Mouse (Mus musculus) liver, embryonic 14.5 days (tissue): ENCODE measurements around the gene Snrk.

Experiments
- CTCF ChIP-seq: IDR thresholded peaks from 2 replicates; pipeline ENCODE4 v1.5.1; 2016; ENCODE audit warnings: antibody characterized with exemption, low read depth, control low read depth
- EP300 ChIP-seq: IDR thresholded peaks from 2 replicates; pipeline ENCODE4 v1.6.1; 2016; ENCODE audit warnings: antibody characterized with exemption, low read depth

DNA sequence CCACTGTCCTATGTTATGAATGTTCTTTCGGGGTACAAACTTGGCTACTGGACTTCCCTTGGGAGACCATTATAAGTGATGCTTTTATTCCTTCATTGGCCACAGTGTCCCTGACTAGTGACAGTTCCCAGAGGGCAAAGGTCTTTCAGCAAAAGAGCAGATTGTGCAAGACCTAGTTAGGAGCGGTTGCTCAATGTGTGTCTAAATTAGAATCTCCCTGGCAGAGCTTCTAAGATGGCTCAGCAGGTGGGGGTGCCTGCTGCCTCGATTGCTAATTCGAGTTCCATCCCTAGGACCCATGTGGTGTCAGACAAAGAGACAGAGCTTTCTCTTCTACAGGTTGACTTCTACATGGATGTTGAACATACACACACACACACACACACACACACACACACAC lies 1.5 kb upstream of the Snrk start:
- no peak for TF ChIP-seq CTCF
- TF ChIP-seq EP300, result no peak
